Mouse (Mus musculus) liver, postnatal 0 days (tissue): Measurements from ENCODE around the gene Slc38a10.

Experiments
- CTCF ChIP-seq: sonication (generic); IDR thresholded peaks from 2 replicates; pipeline ENCODE4 v1.5.1; 2016; ENCODE audit warnings: antibody characterized with exemption, low read depth
- EP300 ChIP-seq: IDR thresholded peaks from 2 replicates; pipeline ENCODE4 v1.6.1; 2016; ENCODE audit warnings: antibody characterized with exemption, low read depth, mild to moderate bottlenecking

GRCm38 (mm10) chr11:120107796-120108195 is 43.4 kb downstream of the Slc38a10 start:
- TF ChIP-seq CTCF (no peak), EP300 (no peak)
